Mouse (Mus musculus) liver, postnatal 0 days (tissue): ENCODE measurements around the gene Fbxw5. TPM values are rescaled to one million over a fixed set of nuclear protein-coding genes. Genes with fewer than 3 reads are reported as not detected.

Experiments
- ATAC-seq: fragments of 200-750 bp; cut with Nextera tagmentation; 2 replicates; pipeline ENCODE4 v1.8.0; 2017; ENCODE audit warnings: mild to moderate bottlenecking, moderate library complexity
- DNase-seq: peaks from one replicate; pipeline ENCODE4 v3.0.0-alpha.2; 2016
- H3K27ac ChIP-seq: fragments of 300-500 bp; sonication (generic); 2 replicates; pipeline ENCODE4 v1.5.1; 2014; ENCODE audit warnings: antibody characterized with exemption, moderate library complexity, mild to moderate bottlenecking, low read depth
- H3K27me3 ChIP-seq: fragments of 300-500 bp; sonication (generic); 2 replicates; pipeline ENCODE4 v1.6.1; 2014; ENCODE audit warnings: low read length, control low read depth, mixed read lengths; ENCODE audit not compliant: insufficient read depth
- H3K36me3 ChIP-seq: fragments of 300-500 bp; sonication (generic); replicated peaks from 2 replicates; pipeline ENCODE4 v1.6.1; 2014; ENCODE audit warnings: mild to moderate bottlenecking, control low read depth, low read length, moderate library complexity, mixed read lengths; ENCODE audit not compliant: insufficient read depth
- H3K4me1 ChIP-seq: fragments of 300-500 bp; sonication (generic); 2 replicates; pipeline ENCODE4 v1.6.1; 2014; ENCODE audit warnings: antibody characterized with exemption, mild to moderate bottlenecking, control low read depth; ENCODE audit not compliant: insufficient read depth
- H3K4me2 ChIP-seq: fragments of 300-500 bp; sonication (generic); 2 replicates; pipeline ENCODE4 v1.6.1; 2014; ENCODE audit warnings: low read depth, mild to moderate bottlenecking, low read length, moderate library complexity, mixed read lengths
- H3K4me3 ChIP-seq: fragments of 300-500 bp; sonication (generic); 2 replicates; pipeline ENCODE4 v1.5.1; 2014; ENCODE audit warnings: low read depth, low read length
- H3K9ac ChIP-seq: fragments of 300-500 bp; sonication (generic); replicated peaks from 2 replicates; pipeline ENCODE4 v1.6.1; 2014; ENCODE audit warnings: mild to moderate bottlenecking, moderate library complexity
- H3K9me3 ChIP-seq: fragments of 300-500 bp; sonication (generic); 2 replicates; pipeline ENCODE4 v1.6.1; 2016; ENCODE audit warnings: mild to moderate bottlenecking, control low read depth, low read length, mixed read lengths
- CTCF ChIP-seq: sonication (generic); IDR thresholded peaks from 2 replicates; pipeline ENCODE4 v1.5.1; 2016; ENCODE audit warnings: antibody characterized with exemption, low read depth
- EP300 ChIP-seq: IDR thresholded peaks from 2 replicates; pipeline ENCODE4 v1.6.1; 2016; ENCODE audit warnings: antibody characterized with exemption, low read depth, mild to moderate bottlenecking
- WGBS: fragments of 180-500 bp; shearing (Covaris S2); extraction: QIAGEN DNeasy Blood & Tissue Kit; methylation state at CpG from one replicate; pipeline ENCODE4 v1.1.7; 2014; ENCODE audit not compliant: insufficient replicate concordance; 5-methylcytosine and 5-hydroxymethylcytosine counted together
- polyA plus RNA-seq: library from polyadenylated mRNA; unstranded; fragments of >200 nt; fragmentation: Nextera tagmentation; extraction: Ambion mirVana; gene quantifications from 2 replicates; pipeline ENCODE4 v1.2.1, GENCODE M21; 2015

The Fbxw5 gene
- polyA plus RNA-seq, 1 experiment from 2014 or later, result 26.9 TPM

DNA sequence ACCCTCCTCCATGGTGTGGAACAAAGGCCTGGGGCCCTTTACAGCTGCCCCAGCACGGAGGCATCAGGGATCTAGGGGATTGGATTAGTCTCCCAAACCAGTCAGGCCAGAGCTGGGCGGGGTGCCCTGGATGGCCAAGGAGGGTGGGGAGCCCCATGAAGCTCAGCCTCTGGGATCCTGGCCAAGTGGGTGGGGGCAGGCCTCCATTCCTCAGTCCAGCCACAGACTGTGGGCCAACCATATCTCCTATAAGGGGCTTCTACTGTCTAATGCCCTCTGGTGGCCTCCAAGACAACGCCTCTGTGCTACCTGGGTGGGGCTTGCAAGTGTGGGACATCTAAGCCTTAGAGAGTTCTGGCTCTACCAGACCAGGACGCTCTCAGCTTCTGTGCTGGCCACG lies 41.6 kb upstream of the Fbxw5 start:
- Histone ChIP-seq H3K27ac (no peak overlapping the region), H3K27me3 (no peaks in the 10 kb centered on the region), H3K4me1 (peaks cover 20% of the 10 kb centered on the region), H3K4me3 (no peak overlapping the region), H3K36me3 (0 out of 2 replicates have a peak, but pooled peaks cover 9% of the 10 kb centered on the region), H3K4me2 (no peak overlapping the region), H3K9me3 (no peaks in the 10 kb centered on the region), H3K9ac (no peak overlapping the region)
- TF ChIP-seq EP300 (no peak), CTCF (peak; percentile 23; the same call in 1 of the 2 replicates)
- no peak for ATAC-seq
- 75% methylated on average over 5 of the region's 5 CpGs for WGBS
- peak; percentile 44 for DNase-seq

DNA sequence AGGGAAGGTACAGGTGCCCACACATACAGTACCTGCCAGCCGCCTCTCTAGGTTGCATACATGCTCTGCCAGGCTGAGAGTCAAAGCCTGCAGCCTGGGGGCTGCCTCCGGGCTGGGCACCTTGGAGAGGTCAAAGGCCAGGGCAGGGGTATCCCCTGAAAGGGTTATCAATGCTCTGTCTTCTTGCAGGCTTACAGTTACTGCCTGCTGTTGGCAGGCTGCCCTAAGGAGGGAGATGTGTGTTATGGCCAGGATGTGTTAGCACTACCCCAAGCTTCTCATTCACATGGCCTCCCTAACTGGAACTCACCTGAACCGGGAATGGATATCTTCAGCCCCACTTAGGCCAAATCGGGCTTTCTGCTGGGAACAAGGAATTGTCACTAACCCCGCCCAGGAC lies 40.4 kb upstream of the Fbxw5 start:
- Histone ChIP-seq H3K27ac (peak overlapping the region; percentile 71), H3K9me3 (no peaks in the 10 kb centered on the region), H3K9ac (peak overlapping the region; percentile 50), H3K4me2 (peak overlapping the region; percentile 74), H3K4me3 (peak overlapping the region; percentile 54), H3K27me3 (no peaks in the 10 kb centered on the region), H3K4me1 (peaks cover 25% of the 10 kb centered on the region), H3K36me3 (0 out of 2 replicates have a peak, but pooled peaks cover 9% of the 10 kb centered on the region)
- TF ChIP-seq EP300 (no peak), CTCF (no peak)
- ATAC-seq, result no peak
- DNase-seq, result no peak
- WGBS, result 33% methylated on average over 5 of the region's 5 CpGs

GRCm38 (mm10) chr2:25460551-25461309 lies 39.8 kb upstream of the Fbxw5 start, which contains the start of gene Paxx:
Paxx (minus strand) TSS chr2:25461094.
- H3K36me3 ChIP-seq, result 0 out of 2 replicates have a peak, but pooled peaks cover 9% of the 10 kb centered on the region
- H3K27ac ChIP-seq, result peak within 1 kb of the TSS; percentile 71
- H3K9ac ChIP-seq, result peak within 1 kb of the TSS; percentile 50
- DNase-seq (peak; percentile 95), ATAC-seq (peak; percentile 93)
- peaks cover 30% of the 10 kb centered on the region for H3K4me1 ChIP-seq
- H3K27me3 ChIP-seq, result no peaks in the 10 kb centered on the region
- under 1% methylated on average over 48 of the region's 48 CpGs for WGBS
- H3K4me2 ChIP-seq, result peak within 1 kb of the TSS; percentile 74
- no peaks in the 10 kb centered on the region for H3K9me3 ChIP-seq
- H3K4me3 ChIP-seq, result peak within 1 kb of the TSS; percentile 54
- no peak for TF ChIP-seq CTCF
- no peak for TF ChIP-seq EP300

GRCm38 (mm10) chr2:25461407-25461806 lies 39.1 kb upstream of the Fbxw5 start:
- Histone ChIP-seq H3K4me1 (peaks cover 30% of the 10 kb centered on the region), H3K36me3 (0 out of 2 replicates have a peak, but pooled peaks cover 9% of the 10 kb centered on the region), H3K9ac (no peak overlapping the region), H3K4me2 (peak overlapping the region; percentile 74), H3K27me3 (no peaks in the 10 kb centered on the region), H3K4me3 (peak overlapping the region; percentile 54; the same call in 1 of the 2 replicates), H3K9me3 (no peaks in the 10 kb centered on the region), H3K27ac (peak overlapping the region; percentile 71)
- WGBS, result 15% methylated on average over 3 of the region's 3 CpGs
- ATAC-seq (no peak), DNase-seq (no peak)
- no peak for TF ChIP-seq EP300
- TF ChIP-seq CTCF, result no peak

DNA sequence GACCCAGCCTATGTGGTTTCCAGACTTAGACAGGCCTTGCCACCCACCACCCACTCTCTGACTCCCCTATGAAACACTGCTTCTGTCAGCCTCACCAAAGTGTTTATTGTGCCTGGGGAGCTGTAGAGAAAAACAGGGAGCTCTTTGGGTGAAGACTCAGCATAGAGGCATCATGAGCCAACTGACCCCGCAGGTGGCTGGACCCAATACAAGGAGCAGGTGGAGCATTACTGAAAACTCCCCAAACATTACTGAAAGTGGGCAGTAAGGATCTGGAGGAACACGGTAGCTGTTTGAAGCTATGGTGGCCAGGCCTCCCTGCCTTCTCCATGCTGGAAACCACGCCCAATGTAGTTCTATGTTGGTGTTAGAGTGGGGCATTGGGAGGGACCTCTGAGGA lies 36.9 kb upstream of the Fbxw5 start:
- Histone ChIP-seq H3K36me3 (0 out of 2 replicates have a peak, but pooled peaks cover 6% of the 10 kb centered on the region), H3K27ac (no peak overlapping the region), H3K4me1 (peaks cover 30% of the 10 kb centered on the region), H3K4me3 (no peak overlapping the region), H3K27me3 (no peaks in the 10 kb centered on the region), H3K9me3 (no peaks in the 10 kb centered on the region), H3K4me2 (no peak overlapping the region), H3K9ac (no peak overlapping the region)
- TF ChIP-seq CTCF (no peak), EP300 (no peak)
- DNase-seq (no peak), ATAC-seq (no peak)
- 77% methylated on average over 3 of the region's 3 CpGs for WGBS

DNA sequence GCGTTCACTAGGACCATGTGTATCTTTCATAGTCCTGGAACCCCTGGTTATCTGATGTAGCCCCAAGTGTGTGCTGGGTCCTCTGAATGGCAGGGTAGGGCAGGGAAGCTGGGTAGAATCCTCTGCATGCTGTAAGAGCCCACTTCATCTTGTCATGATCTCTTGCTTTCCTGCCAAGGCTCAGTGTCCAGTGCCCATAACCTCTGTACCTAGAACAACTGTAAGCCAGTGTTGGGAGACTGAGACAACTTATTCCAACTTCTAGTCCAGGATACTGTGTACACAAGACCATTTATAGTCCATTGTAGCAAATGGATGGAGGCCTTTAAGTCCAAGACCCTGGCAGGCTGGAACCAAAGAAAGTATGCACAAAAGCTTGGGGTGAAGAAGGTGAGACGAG lies 35.3 kb upstream of the Fbxw5 start:
- peak overlapping the region; percentile 13; the same call in 1 of the 2 replicates for H3K4me3 ChIP-seq
- no peak for ATAC-seq
- WGBS, result 49% methylated on average over 2 of the region's 2 CpGs

More for the DNA sequence above, 35.3 kb upstream of the Fbxw5 start:
- H3K9me3 ChIP-seq, result no peaks in the 10 kb centered on the region
- H3K36me3 ChIP-seq, result no peaks in the 10 kb centered on the region
- H3K4me1 ChIP-seq, result peaks cover 19% of the 10 kb centered on the region
- peak overlapping the region; percentile 66 for H3K27ac ChIP-seq
- no peak for DNase-seq
- TF ChIP-seq EP300 (no peak), CTCF (no peak)
- no peaks in the 10 kb centered on the region for H3K27me3 ChIP-seq
- H3K4me2 ChIP-seq, result peak overlapping the region; percentile 33
- H3K9ac ChIP-seq, result no peak overlapping the region
